Mouse (Mus musculus): Measurements from ENCODE around the gene Retn.

DNA sequence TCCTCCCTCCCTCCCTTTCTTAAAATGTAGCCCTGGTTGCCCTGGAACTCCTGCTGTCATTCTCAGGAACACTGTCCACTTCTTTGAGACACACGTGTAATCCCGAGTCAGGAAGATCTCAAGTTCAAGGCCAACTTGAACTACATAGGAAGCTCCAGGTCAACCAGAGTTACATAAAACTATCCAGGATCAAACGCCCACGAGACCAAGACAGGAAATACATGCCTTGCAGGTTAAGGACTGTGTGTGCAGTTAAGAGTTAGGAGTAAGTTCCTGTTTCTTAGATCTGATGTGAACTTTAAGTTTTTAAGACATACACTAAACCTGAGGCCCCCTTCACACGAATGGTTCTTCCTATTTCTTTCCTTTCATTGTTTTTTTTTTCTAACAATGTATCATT lies 28.6 kb upstream of the Retn start:
- no peak for TF ChIP-seq CTCF (IDR thresholded peaks at IDR 0.05; ENCODE audit: control insufficient read depth, insufficient read depth, low read length)
- no peak for TF ChIP-seq POLR2A (IDR thresholded peaks at IDR 0.05; ENCODE audit: borderline replicate concordance, control insufficient read depth, low read depth, low read length)
